Comparison of ENCODE assay signal across 11 mouse cellular contexts in genomic region chr16:45893796-45894195, GRCm38 (mm10). TPM values are rescaled to one million over a fixed set of nuclear protein-coding genes. Genes with fewer than 3 reads are reported as not detected.
A peak's percentile ranks its signal among the peaks of the same experiment; 100 is the strongest.
DNase-seq lines count a peak whose midpoint lies in the region; ATAC-seq and TF ChIP-seq lines count a peak whose summit lies in the region.
"Had no signal": no experiment of that assay in that cellular context is flagged by ENCODE, and none has a peak within 500 bp of the region (broad histone marks: within the 10 kb centered on the region; RNA-seq: fewer than 3 reads in every experiment).

No protein-coding gene starts in this region.

- POLR2A ChIA-PET in Patski (lab: Charles Lee): interaction anchor here (1.3 to 2.9 kb wide), 2 partner anchors 47 to 50 kb away, joined by 4 to 11 read pairs; no protein-coding TSS in a partner anchor

- ATAC-seq in heart, embryonic 11.5 days (replicated peaks; ENCODE audit: insufficient number of reproducible peaks, low FRiP score, low TSS enrichment): no peak
- ATAC-seq in Patski: peak; percentile 82
- 0 out of 2 replicates have a peak, but pooled peaks have one; percentile 48 for ATAC-seq in liver, embryonic 13.5 days (ENCODE audit: low read depth)
- ATAC-seq in forebrain, embryonic 16.5 days: no peak

- H3K36me3 ChIP-seq in heart, embryonic 11.5 days (ENCODE audit: control insufficient read depth, insufficient read depth, low read length): no peaks in the 10 kb centered on the region
- no peaks in the 10 kb centered on the region for H3K36me3 ChIP-seq in liver, embryonic 13.5 days
- H3K36me3 ChIP-seq in forebrain, embryonic 16.5 days (ENCODE audit: control insufficient read depth, insufficient read depth): no peaks in the 10 kb centered on the region

- no peaks in the 10 kb centered on the region for H3K27me3 ChIP-seq in heart, embryonic 11.5 days (ENCODE audit: control insufficient read depth, insufficient read depth, low read length)
- H3K27me3 ChIP-seq in Patski: no peaks in the 10 kb centered on the region
- H3K27me3 ChIP-seq in liver, embryonic 13.5 days: no peaks in the 10 kb centered on the region
- no peaks in the 10 kb centered on the region for H3K27me3 ChIP-seq in forebrain, embryonic 16.5 days (replicated peaks; ENCODE audit: control insufficient read depth, insufficient read depth, low read length)

- DNase-seq in heart, adult 11 months: no peak
- no peak for DNase-seq in Patski (ENCODE audit: low read depth, low spot score)
- peak; percentile 94 for DNase-seq in kidney, adult 9 months
- no peak for DNase-seq in liver, embryonic 13.5 days
- no peak for DNase-seq in urinary bladder, postnatal 36 days (ENCODE audit: low spot score in 2 of 2)
- DNase-seq in thymus, postnatal 0 days (ENCODE audit: low spot score): no peak
- DNase-seq: cerebellum, postnatal 14 days; thymus, postnatal 14 days had no signal

- no peak overlapping the region for H3K4me2 ChIP-seq in heart, embryonic 11.5 days
- H3K4me2 ChIP-seq in liver, embryonic 13.5 days: no peak overlapping the region
- H3K4me2 ChIP-seq in forebrain, embryonic 16.5 days (ENCODE audit: low read length): no peak overlapping the region
- H3K4me2 ChIP-seq: hindbrain, embryonic 14.5 days had no signal

- CTCF ChIA-PET in Patski (lab: Charles Lee): interaction anchor here (1.1 to 5.4 kb wide), 7 partner anchors 9 to 74 kb away, joined by 5 to 44 read pairs (median 6); no protein-coding TSS in a partner anchor

- in situ Hi-C loops in Patski (cut with MboI; ENCODE audit: low pct_unique_long_range_greater_than_20kb): loop anchor here (5.0 kb wide), 2 partner anchors 51 to 74 kb away; no protein-coding TSS in a partner anchor

- no peak overlapping the region for H3K27ac ChIP-seq in heart, embryonic 11.5 days (ENCODE audit: low read depth, low read length)
- H3K27ac ChIP-seq in liver, embryonic 13.5 days: no peak overlapping the region
- no peak overlapping the region for H3K27ac ChIP-seq in forebrain, embryonic 16.5 days (ENCODE audit: low read length)
- H3K27ac ChIP-seq: hindbrain, embryonic 14.5 days had no signal

- H3K4me3 ChIP-seq in heart, embryonic 11.5 days (ENCODE audit: low read depth, low read length): no peak overlapping the region
- no peak overlapping the region for H3K4me3 ChIP-seq in liver, embryonic 13.5 days (replicated peaks)
- no peak overlapping the region for H3K4me3 ChIP-seq in forebrain, embryonic 16.5 days (replicated peaks; ENCODE audit: low read length)

- peaks cover 13% of the 10 kb centered on the region for H3K4me1 ChIP-seq in heart, embryonic 11.5 days (ENCODE audit: control insufficient read depth, insufficient read depth, low read length)
- H3K4me1 ChIP-seq in liver, embryonic 13.5 days (replicated peaks): peaks cover 5% of the 10 kb centered on the region
- no peaks in the 10 kb centered on the region for H3K4me1 ChIP-seq in forebrain, embryonic 16.5 days (replicated peaks; ENCODE audit: control insufficient read depth, insufficient read depth, low read length)

- H3K9me3 ChIP-seq in heart, embryonic 11.5 days (replicated peaks; ENCODE audit: control insufficient read depth, low read length): no peaks in the 10 kb centered on the region
- H3K9me3 ChIP-seq in liver, embryonic 13.5 days (replicated peaks): no peaks in the 10 kb centered on the region
- H3K9me3 ChIP-seq in forebrain, embryonic 16.5 days (ENCODE audit: control insufficient read depth, low read length): no peaks in the 10 kb centered on the region

- WGBS in heart, embryonic 11.5 days (ENCODE audit: insufficient replicate concordance): 74% methylated on average over 2 of the region's 2 CpGs
- WGBS in liver, embryonic 13.5 days (ENCODE audit: insufficient replicate concordance): 70% methylated on average over 2 of the region's 2 CpGs
- 88% methylated on average over 2 of the region's 2 CpGs for WGBS in forebrain, embryonic 16.5 days

- H3K9ac ChIP-seq in heart, embryonic 11.5 days (ENCODE audit: low read depth, low read length): 0 out of 2 replicates have a peak overlapping the region, but pooled peaks have one; percentile 5
- no peak overlapping the region for H3K9ac ChIP-seq in liver, embryonic 13.5 days
- no peak overlapping the region for H3K9ac ChIP-seq in forebrain, embryonic 16.5 days (replicated peaks; ENCODE audit: low read depth, low read length)
- H3K9ac ChIP-seq: hindbrain, embryonic 14.5 days had no signal

- no peak for TF ChIP-seq CTCF in Patski (IDR thresholded peaks at IDR 0.05)

RNA-seq across cellular contexts. Expression of gene Phldb2, which starts 59.6 kb away (rescaled TPM):
- 37.3 and 38.2 TPM in 2 replicates for polyA plus RNA-seq in heart, embryonic 11.5 days (2014; fragmentation: Nextera tagmentation; extraction: Ambion mirVana)
- 200 TPM for polyA plus RNA-seq in Patski (2021)
- polyA plus RNA-seq in liver, embryonic 13.5 days (2015; fragmentation: Nextera tagmentation; extraction: Ambion mirVana): 12.9 and 14.1 TPM in 2 replicates
- 7.1 and 8.6 TPM in 2 replicates for polyA plus RNA-seq in forebrain, embryonic 16.5 days (2015; fragmentation: Nextera tagmentation; extraction: Ambion mirVana)
- polyA plus RNA-seq in thymus, postnatal 0 days (2015; fragmentation: Nextera tagmentation; extraction: Ambion mirVana): 2.2 and 2.6 TPM in 2 replicates

Comparison
In these comparisons a context has a peak if more than half of its experiments do, and no peak if none do; other contexts are left out.
1. ATAC-seq: peak in Patski (single experiment) and liver, embryonic 13.5 days (single experiment); none in heart, embryonic 11.5 days (single experiment) and forebrain, embryonic 16.5 days (single experiment).